Mouse (Mus musculus): ENCODE results near the gene Tub. TPM values are rescaled to one million over a fixed set of nuclear protein-coding genes. Genes with fewer than 3 reads are reported as not detected.

Gene Tub
- polyA plus RNA-seq, 1 experiment from 2014 or later: 2.5 TPM

Other genes with a start within 250 kb of the Tub start
- gene Olfr512, start 237.0 kb upstream of the Tub start, polyA plus RNA-seq (2015; fragmentation: Nextera tagmentation; extraction: Ambion mirVana): not detected in 2 replicates
- not detected in 2 replicates for gene Olfr513, start 199.4 kb upstream of the Tub start, polyA plus RNA-seq (2015; fragmentation: Nextera tagmentation; extraction: Ambion mirVana)
- not detected in 2 replicates for gene Olfr514, start 124.3 kb upstream of the Tub start, polyA plus RNA-seq (2015; fragmentation: Nextera tagmentation; extraction: Ambion mirVana)
- gene Olfr516, start 99.8 kb upstream of the Tub start, polyA plus RNA-seq (2015; fragmentation: Nextera tagmentation; extraction: Ambion mirVana): not detected in 2 replicates
- not detected in 2 replicates for gene Olfr517, start 78.0 kb upstream of the Tub start, polyA plus RNA-seq (2015; fragmentation: Nextera tagmentation; extraction: Ambion mirVana)
- gene Olfr518, start 65.3 kb upstream of the Tub start, polyA plus RNA-seq (2015; fragmentation: Nextera tagmentation; extraction: Ambion mirVana): not detected in 2 replicates
- not detected in 2 replicates for gene Olfr519, start 55.9 kb upstream of the Tub start, polyA plus RNA-seq (2015; fragmentation: Nextera tagmentation; extraction: Ambion mirVana)
- gene Nlrp10, start 20.2 kb upstream of the Tub start, polyA plus RNA-seq (2015; fragmentation: Nextera tagmentation; extraction: Ambion mirVana): 1.5 and 2.0 TPM in 2 replicates
- 67.8 and 85.2 TPM in 2 replicates for gene Eif3f, start 15.9 kb upstream of the Tub start, polyA plus RNA-seq (2015; fragmentation: Nextera tagmentation; extraction: Ambion mirVana)
- gene Ric3, start 133.0 kb downstream of the Tub start, polyA plus RNA-seq (2015; fragmentation: Nextera tagmentation; extraction: Ambion mirVana): 1.7 and 1.8 TPM in 2 replicates
- 46.4 and 47.7 TPM in 2 replicates for gene Lmo1, start 224.9 kb downstream of the Tub start, polyA plus RNA-seq (2015; fragmentation: Nextera tagmentation; extraction: Ambion mirVana)